Mouse (Mus musculus) hematopoietic multipotent progenitor cell, adult 10-12 weeks (in vitro differentiated cells): ENCODE data around the gene Arhgap6. TPM values are rescaled to one million over a fixed set of nuclear protein-coding genes. Genes with fewer than 3 reads are reported as not detected.

Experiments used
- polyA plus RNA-seq: library from polyadenylated mRNA; stranded (reverse); fragments of >175 nt; gene quantifications from 2 replicates; pipeline ENCODE4 v1.2.3, GENCODE M21; 2012; ENCODE audit warnings: low replicate concordance

Arhgap6 gene
- polyA plus RNA-seq = 3.3 and 4.0 TPM in 2 replicates

DNA sequence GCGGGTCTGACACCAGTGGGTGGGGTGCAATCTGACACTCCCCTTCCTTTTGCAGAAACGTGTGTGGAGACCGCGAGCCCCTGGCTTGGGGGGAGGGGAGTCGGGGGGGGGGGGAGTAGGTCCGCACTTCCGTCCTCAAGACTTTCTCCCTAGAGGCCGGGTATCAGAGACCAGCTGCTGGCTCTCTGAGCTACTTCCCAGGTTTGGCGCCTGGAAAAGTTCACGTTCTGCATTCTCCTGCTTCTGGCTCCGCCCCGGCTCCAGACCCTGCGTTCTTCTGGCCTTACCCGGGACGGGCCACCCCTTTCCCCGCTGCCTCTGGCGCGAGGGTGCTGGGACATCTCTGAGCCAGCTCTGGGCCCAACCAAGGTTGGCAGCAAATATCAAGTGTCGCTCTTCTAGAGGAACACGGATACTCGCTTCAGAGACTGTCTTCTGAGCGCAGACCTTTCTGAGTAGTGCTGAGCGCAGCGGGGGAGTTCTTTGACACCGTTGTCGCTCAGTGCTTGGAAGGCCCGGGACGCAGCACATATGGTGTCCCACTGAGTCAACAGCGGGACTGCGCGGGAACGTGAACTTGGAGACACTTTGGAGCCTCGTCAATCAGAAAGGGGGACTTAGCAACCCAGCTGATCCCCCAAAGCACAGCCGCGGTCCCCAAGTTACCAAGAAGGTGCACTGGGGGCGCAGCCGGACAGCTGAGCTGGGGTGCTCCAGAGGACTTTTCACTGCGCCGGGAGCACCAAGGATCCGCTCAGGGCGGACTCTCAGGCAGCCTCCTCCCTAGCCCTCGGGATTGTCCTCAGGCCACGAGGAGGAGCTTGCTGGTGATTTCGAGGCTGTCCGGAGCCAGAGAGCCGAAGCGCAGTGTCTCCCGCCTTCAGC is at the start of gene Arhgap6:
Gene Arhgap6, plus strand, starts transcription at position 126 of the 885 bp plus-strand sequence.

GRCm38 (mm10) chrX:169187100-169187499 is 392.2 kb downstream of the Arhgap6 start, which contains the start of gene Amelx:
TSS of gene Amelx (minus strand) at chrX:169187200.

DNA sequence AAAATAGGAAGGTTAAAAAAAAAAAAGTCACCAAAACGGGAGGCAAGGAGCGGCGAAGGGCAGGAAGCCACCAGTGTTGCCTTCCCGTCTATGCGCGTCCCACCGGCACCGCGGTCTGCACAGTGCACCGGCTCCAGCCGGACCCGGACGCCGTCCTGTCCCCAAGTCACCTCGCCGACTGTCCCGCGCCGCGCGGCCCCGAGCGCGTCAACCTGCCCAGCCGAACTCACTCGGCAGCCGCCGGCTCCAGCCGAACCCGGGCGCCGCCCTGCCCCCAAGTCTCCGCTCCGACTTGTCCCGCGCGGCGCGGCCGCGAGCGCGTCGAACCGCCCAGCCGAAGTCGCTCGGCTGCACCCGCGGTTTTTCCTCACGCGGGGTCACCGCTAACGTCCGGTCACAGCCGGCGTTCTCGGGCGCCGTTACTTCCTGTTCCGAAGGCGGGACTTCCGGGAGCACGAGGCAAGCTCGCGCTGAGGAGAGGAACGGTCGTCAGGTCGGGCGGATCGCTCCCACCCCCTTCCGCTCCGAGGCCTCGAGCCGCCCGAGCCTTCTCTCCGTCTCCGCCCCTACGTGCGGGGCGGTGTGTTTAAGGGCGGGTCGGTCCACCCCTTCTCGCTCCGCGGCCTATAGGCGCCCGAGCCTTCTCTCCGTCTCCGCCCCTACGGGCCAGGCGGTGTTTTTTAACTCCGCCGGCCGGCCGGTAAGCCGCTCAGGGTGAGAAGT is 525.2 kb downstream of the Arhgap6 start, which contains the start of gene Hccs:
Gene Hccs, minus strand, starts transcription at position 428 of the 723 bp plus-strand sequence.

Other genes starting within 250 kb of the Arhgap6 start
- not detected in 2 replicates for gene Frmpd4, start 217.9 kb upstream of the Arhgap6 start, polyA plus RNA-seq
- gene Msl3, start 121.2 kb upstream of the Arhgap6 start, polyA plus RNA-seq = 1.1 and 11.3 TPM in 2 replicates